Mouse (Mus musculus): ENCODE measurements around the gene Tsacc.

DNA sequence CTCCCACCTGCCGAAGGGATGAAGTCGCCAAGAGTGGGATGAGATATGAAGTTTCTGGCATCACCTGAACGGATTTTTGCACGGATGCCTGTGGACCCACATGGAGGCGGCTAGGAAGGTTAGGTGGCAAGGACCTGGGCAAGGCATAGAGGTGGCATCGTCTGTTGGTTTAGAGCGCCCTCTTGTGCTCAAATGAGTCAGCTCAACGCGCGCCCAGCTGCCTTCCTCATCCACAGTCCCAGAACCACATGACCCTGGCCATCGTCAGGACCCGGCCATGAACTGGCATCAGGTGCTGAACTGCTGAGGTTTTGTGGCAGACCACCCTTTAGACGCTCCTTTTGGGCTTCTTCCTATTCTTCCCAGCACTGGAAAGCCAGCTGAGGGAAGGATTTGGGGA is 54.3 kb downstream of the Tsacc start:
- TF ChIP-seq CTCF (IDR thresholded peaks at IDR 0.05; ENCODE audit: low read depth, low read length) (peak; percentile 83), POLR2A (IDR thresholded peaks at IDR 0.05; ENCODE audit: borderline replicate concordance, low read depth, low read length) (no peak)
